Mouse (Mus musculus) stomach, embryonic 14.5 days (tissue): ENCODE results near the gene Ctf2. TPM values are rescaled to one million over a fixed set of nuclear protein-coding genes. Genes with fewer than 3 reads are reported as not detected.

ENCODE experiments used
- ATAC-seq: fragments of 200-750 bp; cut with Nextera tagmentation; 2 replicates; pipeline ENCODE4 v1.8.0; 2017; ENCODE audit warnings: low read depth, moderate TSS enrichment; ENCODE audit not compliant: insufficient number of reproducible peaks, insufficient read depth, low FRiP score
- H3K27ac ChIP-seq: fragments of 300-500 bp; sonication (generic); 2 replicates; pipeline ENCODE4 v1.5.1; 2014; ENCODE audit warnings: mild to moderate bottlenecking, low read length, moderate library complexity, mixed read lengths
- H3K27me3 ChIP-seq: fragments of 300-500 bp; sonication (generic); 2 replicates; pipeline ENCODE4 v1.6.1; 2014; ENCODE audit warnings: low read length, control low read depth, mixed read lengths; ENCODE audit not compliant: control insufficient read depth, insufficient read depth
- H3K36me3 ChIP-seq: fragments of 300-500 bp; sonication (generic); 2 replicates; pipeline ENCODE4 v1.6.1; 2014; ENCODE audit warnings: mild to moderate bottlenecking, control low read depth, low read length, moderate library complexity, mixed read lengths; ENCODE audit not compliant: control insufficient read depth, insufficient read depth
- H3K4me1 ChIP-seq: fragments of 300-500 bp; sonication (generic); 2 replicates; pipeline ENCODE4 v1.6.1; 2014; ENCODE audit warnings: low read length, control low read depth, mixed read lengths; ENCODE audit not compliant: control insufficient read depth, insufficient read depth
- H3K4me2 ChIP-seq: fragments of 300-500 bp; sonication (generic); replicated peaks from 2 replicates; pipeline ENCODE4 v1.6.1; 2014; ENCODE audit warnings: low read depth, low read length, control low read depth
- H3K4me3 ChIP-seq: fragments of 300-500 bp; sonication (generic); 2 replicates; pipeline ENCODE4 v1.5.1; 2014; ENCODE audit warnings: low read depth, low read length, control low read depth
- H3K9ac ChIP-seq: fragments of 300-500 bp; sonication (generic); replicated peaks from 2 replicates; pipeline ENCODE4 v1.6.1; 2014; ENCODE audit warnings: low read depth, mild to moderate bottlenecking, control low read depth, low read length, moderate library complexity, mixed read lengths
- H3K9me3 ChIP-seq: fragments of 300-500 bp; sonication (generic); 2 replicates; pipeline ENCODE4 v1.6.1; 2016; ENCODE audit warnings: low read depth, low read length, control low read depth; ENCODE audit not compliant: control insufficient read depth
- WGBS: fragments of 180-500 bp; shearing (Covaris S2); extraction: QIAGEN DNeasy Blood & Tissue Kit; methylation state at CpG from one replicate; pipeline ENCODE4 v1.1.7; 2014; 5-methylcytosine and 5-hydroxymethylcytosine counted together
- polyA plus RNA-seq: library from polyadenylated mRNA; unstranded; fragments of >200 nt; fragmentation: Nextera tagmentation; extraction: Ambion mirVana; gene quantifications from 2 replicates; pipeline ENCODE4 v1.2.1, GENCODE M21; 2014

Gene Ctf2
- polyA plus RNA-seq, 1 experiment from 2014 or later = 0.32 TPM

DNA sequence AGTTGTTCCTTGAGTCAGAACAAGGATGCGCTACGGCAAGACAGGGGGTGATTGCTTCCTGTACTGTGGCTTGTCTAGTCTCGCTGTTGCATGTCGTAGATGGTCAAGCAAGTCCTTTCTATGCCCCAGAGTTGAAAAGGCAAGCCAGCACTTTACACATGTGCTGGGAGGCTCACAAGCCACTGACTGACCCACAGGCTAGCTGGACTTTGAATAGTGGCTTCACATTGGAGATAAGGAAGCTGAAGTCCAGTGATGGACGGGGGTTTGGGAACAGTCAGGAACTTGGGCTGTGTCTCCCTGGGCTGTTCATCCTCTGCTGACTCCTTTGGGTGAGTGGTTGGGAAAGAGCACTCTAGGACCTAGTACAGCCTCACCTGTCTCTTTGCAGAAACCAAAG, 19.7 kb upstream of the Ctf2 start:
- Histone ChIP-seq H3K27me3 (no peaks in the 10 kb centered on the region), H3K9ac (no peak overlapping the region), H3K36me3 (peaks cover 81% of the 10 kb centered on the region), H3K4me1 (peaks cover 7% of the 10 kb centered on the region; the same call in 1 of the 2 replicates), H3K4me2 (no peak overlapping the region), H3K9me3 (no peaks in the 10 kb centered on the region), H3K4me3 (no peak overlapping the region), H3K27ac (no peak overlapping the region)
- WGBS = 91% methylated on average over 5 of the region's 5 CpGs
- no peak for ATAC-seq

- no peaks in the 10 kb centered on the region for H3K9me3 ChIP-seq
- H3K4me3 ChIP-seq = no peak overlapping the region
- no peak overlapping the region for H3K4me2 ChIP-seq
- 87% methylated on average over 19 of the region's 19 CpGs for WGBS
- H3K27me3 ChIP-seq = no peaks in the 10 kb centered on the region
- ATAC-seq = no peak
- peaks cover 71% of the 10 kb centered on the region for H3K36me3 ChIP-seq
- H3K4me1 ChIP-seq = peaks cover 7% of the 10 kb centered on the region; the same call in 1 of the 2 replicates
- no peak overlapping the region for H3K27ac ChIP-seq
- H3K9ac ChIP-seq = no peak overlapping the region
Measured at GRCm38 (mm10) chr7:127750131-127751127, 18.5 kb upstream of the Ctf2 start.

DNA sequence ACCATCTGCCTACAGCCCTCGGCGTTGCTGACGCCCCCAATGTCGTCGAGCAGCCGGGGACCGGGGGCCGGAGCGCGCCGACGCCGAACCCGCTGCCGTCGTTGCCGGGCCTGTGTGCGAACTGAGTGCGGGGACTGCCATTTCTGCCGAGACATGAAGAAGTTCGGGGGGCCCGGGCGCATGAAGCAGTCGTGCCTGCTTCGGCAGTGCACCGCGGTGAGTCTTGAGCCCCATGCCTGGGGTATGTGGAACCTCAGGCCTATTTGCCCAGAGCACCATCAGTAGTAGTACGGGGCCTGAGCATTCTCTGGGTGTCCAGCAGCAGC, 16.2 kb upstream of the Ctf2 start:
- peaks cover 11% of the 10 kb centered on the region; the same call in 1 of the 2 replicates for H3K4me1 ChIP-seq
- H3K27ac ChIP-seq = no peak overlapping the region; the same call in 1 of the 2 replicates
- no peak for ATAC-seq
- H3K36me3 ChIP-seq = peaks cover 49% of the 10 kb centered on the region
- no peaks in the 10 kb centered on the region for H3K9me3 ChIP-seq
- WGBS = 89% methylated on average over 28 of the region's 28 CpGs
- H3K9ac ChIP-seq = no peak overlapping the region
- no peak overlapping the region for H3K4me3 ChIP-seq
- H3K27me3 ChIP-seq = no peaks in the 10 kb centered on the region
- H3K4me2 ChIP-seq = 0 out of 2 replicates have a peak overlapping the region, but pooled peaks have one; percentile 48

GRCm38 (mm10) chr7:127747559-127748234, 15.7 kb upstream of the Ctf2 start:
- Histone ChIP-seq H3K4me1 (peaks cover 11% of the 10 kb centered on the region; the same call in 1 of the 2 replicates), H3K27me3 (no peaks in the 10 kb centered on the region), H3K4me3 (peak overlapping the region; percentile 76), H3K9me3 (no peaks in the 10 kb centered on the region), H3K36me3 (peaks cover 44% of the 10 kb centered on the region), H3K4me2 (peak overlapping the region; percentile 48), H3K27ac (peak overlapping the region; percentile 93; the same call in 1 of the 2 replicates), H3K9ac (peak overlapping the region; percentile 78; the same call in 1 of the 2 replicates)
- no peak for ATAC-seq
- 38% methylated on average over 6 of the region's 6 CpGs for WGBS

- H3K9me3 ChIP-seq = no peaks in the 10 kb centered on the region
- H3K36me3 ChIP-seq = peaks cover 35% of the 10 kb centered on the region
- H3K27ac ChIP-seq = peak overlapping the region; percentile 93
- H3K27me3 ChIP-seq = no peaks in the 10 kb centered on the region
- peak; percentile 4; the same call in 1 of the 2 replicates for ATAC-seq
- H3K4me2 ChIP-seq = peak overlapping the region; percentile 48
- H3K4me1 ChIP-seq = peaks cover 11% of the 10 kb centered on the region; the same call in 1 of the 2 replicates
- under 1% methylated on average over 35 of the region's 62 CpGs for WGBS
- peak overlapping the region; percentile 76 for H3K4me3 ChIP-seq
- peak overlapping the region; percentile 78 for H3K9ac ChIP-seq
Measured at GRCm38 (mm10) chr7:127746494-127747491, 14.8 kb upstream of the Ctf2 start.

- Histone ChIP-seq H3K4me2 (peak overlapping the region; percentile 48), H3K9me3 (no peaks in the 10 kb centered on the region), H3K27me3 (no peaks in the 10 kb centered on the region), H3K36me3 (peaks cover 26% of the 10 kb centered on the region), H3K4me3 (peak overlapping the region; percentile 76), H3K9ac (peak overlapping the region; percentile 78), H3K4me1 (peaks cover 11% of the 10 kb centered on the region; the same call in 1 of the 2 replicates), H3K27ac (peak overlapping the region; percentile 93)
- ATAC-seq = peak; percentile 86
- under 1% methylated on average over 38 of the region's 39 CpGs for WGBS
Measured at GRCm38 (mm10) chr7:127745652-127746493, 13.9 kb upstream of the Ctf2 start.

- H3K4me2 ChIP-seq = peak overlapping the region; percentile 46
- H3K4me3 ChIP-seq = peak overlapping the region; percentile 76
- peak overlapping the region; percentile 78; the same call in 1 of the 2 replicates for H3K9ac ChIP-seq
- H3K36me3 ChIP-seq = peaks cover 19% of the 10 kb centered on the region
- WGBS = under 1% methylated on average over 19 of the region's 19 CpGs
- no peaks in the 10 kb centered on the region for H3K27me3 ChIP-seq
- H3K9me3 ChIP-seq = no peaks in the 10 kb centered on the region
- peaks cover 11% of the 10 kb centered on the region; the same call in 1 of the 2 replicates for H3K4me1 ChIP-seq
- peak overlapping the region; percentile 93 for H3K27ac ChIP-seq
- peak; percentile 79 for ATAC-seq
Measured at GRCm38 (mm10) chr7:127745251-127745651, 13.3 kb upstream of the Ctf2 start.
